Mouse (Mus musculus) G1E (cell line): Measurements from ENCODE around the gene Golt1a. TPM values are rescaled to one million over a fixed set of nuclear protein-coding genes. Genes with fewer than 3 reads are reported as not detected.

Experiments
- ATAC-seq: 2 replicates; pipeline ENCODE4 v1.8.0; 2016; ENCODE audit warnings: mild to moderate bottlenecking; ENCODE audit not compliant: insufficient number of reproducible peaks, poor library complexity, low FRiP score, severe bottlenecking; ENCODE audit errors: extremely low read depth
- DNase-seq: peaks from one replicate; pipeline ENCODE4 v3.0.0; 2012; ENCODE audit warnings: low spot score
- H3K27me3 ChIP-seq: 2 replicates; pipeline ENCODE4 v1.6.1; 2012; ENCODE audit warnings: mild to moderate bottlenecking, low read length, inconsistent platforms; ENCODE audit not compliant: insufficient read depth
- H3K36me3 ChIP-seq: replicated peaks from 2 replicates; pipeline ENCODE3; 2012; ENCODE audit warnings: mild to moderate bottlenecking, inconsistent platforms
- H3K4me1 ChIP-seq: 2 replicates; pipeline ENCODE4 v1.6.1; 2012; ENCODE audit warnings: low read depth, low read length, inconsistent platforms, mixed read lengths; ENCODE audit not compliant: insufficient read depth
- H3K4me3 ChIP-seq: 2 replicates; pipeline ENCODE4 v1.5.1; 2012; ENCODE audit warnings: low read depth, mild to moderate bottlenecking, inconsistent platforms, low read length, moderate library complexity, mixed read lengths
- H3K9me3 ChIP-seq: replicated peaks from 2 replicates; pipeline ENCODE4 v1.6.1; 2012; ENCODE audit warnings: inconsistent platforms
- CTCF ChIP-seq: IDR thresholded peaks from 2 replicates; pipeline ENCODE4 v1.5.1; 2012; ENCODE audit warnings: low read depth, low read length, inconsistent platforms, mixed read lengths
- GATA1 ChIP-seq: IDR thresholded peaks from 2 replicates; pipeline ENCODE4 v1.6.1; 2012; ENCODE audit warnings: borderline replicate concordance, low read length, inconsistent platforms, mixed read lengths
- GATA2 ChIP-seq: IDR thresholded peaks from 2 replicates; pipeline ENCODE4 v1.6.1; 2012; ENCODE audit warnings: low read depth, low read length, inconsistent platforms, borderline replicate concordance
- POLR2AphosphoS5 ChIP-seq: IDR thresholded peaks from 2 replicates; pipeline ENCODE4 v1.6.1; 2012; ENCODE audit warnings: low read depth, low read length, inconsistent platforms; ENCODE audit not compliant: insufficient replicate concordance
- TAL1 ChIP-seq: conservative IDR thresholded peaks from 2 replicates; pipeline ENCODE4 v1.6.1; 2012; ENCODE audit warnings: low read depth, low read length, inconsistent platforms, mixed read lengths
- polyA plus RNA-seq: library from polyadenylated mRNA; stranded (reverse); fragments of >175 nt; gene quantifications from 2 replicates; pipeline ENCODE4 v1.2.3, GENCODE M21; 2012
- total RNA-seq, 2 experiments: library from RNA; stranded (forward) in 1 of 2; stranded (reverse) in 1 of 2; fragments of 200-1000 nt in 1 of 2; fragments of >200 nt in 1 of 2; fragmentation: Nextera tagmentation in 1 of 2; gene quantifications; 2 replicates each; pipeline ENCODE4 v1.2.3; 2014 to 2017

The Golt1a gene
- total and polyA plus RNA-seq, 3 experiments, result not detected

- no peak for ATAC-seq
These were observed 2.3 kb downstream of the Golt1a start for GRCm38 (mm10) chr1:133311946-133312345.

GRCm38 (mm10) chr1:133314364-133314763 lies 4.8 kb downstream of the Golt1a start:
- no peak for DNase-seq

More at GRCm38 (mm10) chr1:133311946-133312345, 2.3 kb downstream of the Golt1a start:
- no peak for DNase-seq
- no peaks in the 10 kb centered on the region for H3K4me1 ChIP-seq
- H3K36me3 ChIP-seq, result no peaks in the 10 kb centered on the region
- H3K27me3 ChIP-seq, result peaks cover 4% of the 10 kb centered on the region; the same call in 1 of the 2 replicates
- no peaks in the 10 kb centered on the region for H3K9me3 ChIP-seq
- no peak overlapping the region for H3K4me3 ChIP-seq
- TF ChIP-seq CTCF (no peak), TAL1 (no peak), GATA2 (no peak), GATA1 (no peak), POLR2AphosphoS5 (no peak)

GRCm38 (mm10) chr1:133315775-133316174 lies 6.2 kb downstream of the Golt1a start:
- Histone ChIP-seq H3K4me3 (no peak overlapping the region), H3K9me3 (peaks cover 4% of the 10 kb centered on the region; the same call in 1 of the 2 replicates), H3K27me3 (no peaks in the 10 kb centered on the region; the same call in 1 of the 2 replicates), H3K36me3 (no peaks in the 10 kb centered on the region), H3K4me1 (no peaks in the 10 kb centered on the region)
- TF ChIP-seq GATA2 (no peak), POLR2AphosphoS5 (no peak), GATA1 (no peak), TAL1 (no peak), CTCF (no peak)
- DNase-seq, result no peak
- ATAC-seq, result no peak

More at GRCm38 (mm10) chr1:133314364-133314763, 4.8 kb downstream of the Golt1a start:
- peak; percentile 67 for TF ChIP-seq CTCF
- TF ChIP-seq GATA1, result no peak
- H3K27me3 ChIP-seq, result no peaks in the 10 kb centered on the region; the same call in 1 of the 2 replicates
- no peaks in the 10 kb centered on the region for H3K4me1 ChIP-seq
- ATAC-seq, result no peak
- H3K9me3 ChIP-seq, result peaks cover 4% of the 10 kb centered on the region; the same call in 1 of the 2 replicates
- no peak overlapping the region for H3K4me3 ChIP-seq
- H3K36me3 ChIP-seq, result no peaks in the 10 kb centered on the region

GRCm38 (mm10) chr1:133316577-133316976 lies 7.0 kb downstream of the Golt1a start:
- Histone ChIP-seq H3K36me3 (no peaks in the 10 kb centered on the region), H3K27me3 (no peaks in the 10 kb centered on the region; the same call in 1 of the 2 replicates), H3K4me3 (no peak overlapping the region), H3K4me1 (no peaks in the 10 kb centered on the region), H3K9me3 (peaks cover 4% of the 10 kb centered on the region; the same call in 1 of the 2 replicates)
- TF ChIP-seq GATA2, result no peak
- no peak for TF ChIP-seq TAL1
- TF ChIP-seq GATA1, result no peak
- TF ChIP-seq CTCF, result no peak
- ATAC-seq, result no peak
- no peak for DNase-seq

GRCm38 (mm10) chr1:133317149-133317548 lies 7.5 kb downstream of the Golt1a start:
- H3K4me3 ChIP-seq, result no peak overlapping the region
- H3K27me3 ChIP-seq, result no peaks in the 10 kb centered on the region; the same call in 1 of the 2 replicates
- ATAC-seq (no peak), DNase-seq (no peak)
- H3K9me3 ChIP-seq, result peaks cover 4% of the 10 kb centered on the region; the same call in 1 of the 2 replicates
- no peaks in the 10 kb centered on the region for H3K4me1 ChIP-seq
- TF ChIP-seq TAL1, result no peak
- no peak for TF ChIP-seq GATA2
- TF ChIP-seq GATA1, result no peak
- TF ChIP-seq POLR2AphosphoS5, result no peak
- TF ChIP-seq CTCF, result no peak
- H3K36me3 ChIP-seq, result no peaks in the 10 kb centered on the region

GRCm38 (mm10) chr1:133321267-133321925 lies 11.8 kb downstream of the Golt1a start, which contains the start of gene Kiss1:
Kiss1 (plus strand) TSS chr1:133321875.
- TF ChIP-seq GATA1 (no peak), CTCF (no peak), GATA2 (no peak), POLR2AphosphoS5 (no peak)
- no peak within 1 kb of the TSS for H3K4me3 ChIP-seq

More at GRCm38 (mm10) chr1:133321267-133321925, 11.8 kb downstream of the Golt1a start, which contains the start of gene Kiss1:
- DNase-seq (no peak), ATAC-seq (no peak)
- Histone ChIP-seq H3K36me3 (no peaks in the 10 kb centered on the region), H3K4me1 (no peaks in the 10 kb centered on the region), H3K27me3 (no peaks in the 10 kb centered on the region), H3K9me3 (peaks cover 4% of the 10 kb centered on the region; the same call in 1 of the 2 replicates)
